ENCODE assay signal across 10 mouse cellular contexts in genomic region chr11:55424746-55425360, GRCm38 (mm10). TPM values are rescaled to one million over a fixed set of nuclear protein-coding genes. Genes with fewer than 3 reads are reported as not detected.
A peak's percentile ranks its signal among the peaks of the same experiment; 100 is the strongest.
DNase-seq lines count a peak whose midpoint lies in the region; ATAC-seq and TF ChIP-seq lines count a peak whose summit lies in the region.
"Had no signal": no experiment of that assay in that cellular context is flagged by ENCODE, and none has a peak within 500 bp of the region (broad histone marks: within the 10 kb centered on the region; RNA-seq: fewer than 3 reads in every experiment).

No protein-coding gene starts in this region.

- no peaks in the 10 kb centered on the region for H3K27me3 ChIP-seq in heart, embryonic 15.5 days
- peaks cover 4% of the 10 kb centered on the region; the same call in 1 of the 2 replicates for H3K27me3 ChIP-seq in midbrain, embryonic 13.5 days
- H3K27me3 ChIP-seq in midbrain, embryonic 15.5 days (replicated peaks) = no peaks in the 10 kb centered on the region
- H3K27me3 ChIP-seq in stomach, postnatal 0 days (ENCODE audit: control insufficient read depth, insufficient read depth, low read length) = no peaks in the 10 kb centered on the region

- 80% methylated on average over 8 of the region's 8 CpGs for WGBS in heart, embryonic 15.5 days
- 73% methylated on average over 8 of the region's 8 CpGs for WGBS in midbrain, embryonic 13.5 days
- 78% methylated on average over 8 of the region's 8 CpGs for WGBS in midbrain, embryonic 15.5 days
- WGBS in stomach, postnatal 0 days = 78% methylated on average over 8 of the region's 8 CpGs

- H3K4me1 ChIP-seq in heart, embryonic 15.5 days (replicated peaks) = peaks cover 53% of the 10 kb centered on the region
- H3K4me1 ChIP-seq in midbrain, embryonic 13.5 days (replicated peaks) = peaks cover 42% of the 10 kb centered on the region
- H3K4me1 ChIP-seq in midbrain, embryonic 15.5 days = peaks cover 28% of the 10 kb centered on the region
- peaks cover 11% of the 10 kb centered on the region for H3K4me1 ChIP-seq in embryonic fibroblast, embryonic 13.5 days (ENCODE audit: control insufficient read depth, insufficient read depth, low read length)
- H3K4me1 ChIP-seq in stomach, postnatal 0 days (replicated peaks; ENCODE audit: control insufficient read depth, insufficient read depth) = 0 out of 2 replicates have a peak, but pooled peaks cover 5% of the 10 kb centered on the region

- no peaks in the 10 kb centered on the region for H3K9me3 ChIP-seq in heart, embryonic 15.5 days (replicated peaks)
- no peaks in the 10 kb centered on the region for H3K9me3 ChIP-seq in midbrain, embryonic 13.5 days
- no peaks in the 10 kb centered on the region for H3K9me3 ChIP-seq in midbrain, embryonic 15.5 days
- H3K9me3 ChIP-seq in stomach, postnatal 0 days (ENCODE audit: control insufficient read depth, low read length) = no peaks in the 10 kb centered on the region

- no peak; the same call in 1 of the 2 replicates for TF ChIP-seq POLR2A in embryonic fibroblast, embryonic 13.5 days (IDR thresholded peaks at IDR 0.05; ENCODE audit: low read depth, low read length)

- peak overlapping the region; percentile 27; the same call in 1 of the 2 replicates for H3K27ac ChIP-seq in heart, embryonic 15.5 days
- peak overlapping the region; percentile 76; the same call in 1 of the 2 replicates for H3K27ac ChIP-seq in midbrain, embryonic 13.5 days
- H3K27ac ChIP-seq in midbrain, embryonic 15.5 days = no peak overlapping the region
- H3K27ac ChIP-seq in embryonic fibroblast, embryonic 13.5 days (ENCODE audit: insufficient read depth, low read length) = peak overlapping the region; percentile 79
- H3K27ac ChIP-seq in stomach, postnatal 0 days (replicated peaks) = peak overlapping the region; percentile 30; the same call in 1 of the 2 replicates
- H3K27ac ChIP-seq: left cerebral cortex, adult 2 months had no signal

- no peak for TF ChIP-seq EP300 in stomach, postnatal 0 days (optimal IDR thresholded peaks at IDR 0.05)

- intact Hi-C loops in heart, postnatal 25 days (cut with DNase I) = no loop called here

- no peak overlapping the region for H3K4me3 ChIP-seq in heart, embryonic 15.5 days
- H3K4me3 ChIP-seq in midbrain, embryonic 13.5 days (replicated peaks) = no peak overlapping the region
- H3K4me3 ChIP-seq in midbrain, embryonic 15.5 days = no peak overlapping the region
- no peak overlapping the region for H3K4me3 ChIP-seq in embryonic fibroblast, embryonic 13.5 days (ENCODE audit: insufficient read depth, low read length)
- no peak overlapping the region for H3K4me3 ChIP-seq in stomach, postnatal 0 days (ENCODE audit: low read depth, low read length)
- H3K4me3 ChIP-seq: left cerebral cortex, adult 2 months had no signal

- no peak overlapping the region for H3K9ac ChIP-seq in heart, embryonic 15.5 days
- no peak overlapping the region for H3K9ac ChIP-seq in midbrain, embryonic 13.5 days (replicated peaks)
- no peak overlapping the region for H3K9ac ChIP-seq in midbrain, embryonic 15.5 days
- no peak overlapping the region; the same call in 1 of the 2 replicates for H3K9ac ChIP-seq in stomach, postnatal 0 days (ENCODE audit: low read length)
- H3K9ac ChIP-seq: liver, postnatal 0 days had no signal

- H3K4me2 ChIP-seq in heart, embryonic 15.5 days = no peak overlapping the region
- no peak overlapping the region for H3K4me2 ChIP-seq in midbrain, embryonic 13.5 days (replicated peaks)
- no peak overlapping the region for H3K4me2 ChIP-seq in midbrain, embryonic 15.5 days
- H3K4me2 ChIP-seq in stomach, postnatal 0 days (replicated peaks; ENCODE audit: low read depth) = no peak overlapping the region

- no peak for ATAC-seq in heart, embryonic 15.5 days (replicated peaks; ENCODE audit: insufficient number of reproducible peaks, insufficient read depth, low FRiP score, low read depth)
- no peak for ATAC-seq in midbrain, embryonic 13.5 days
- ATAC-seq in midbrain, embryonic 15.5 days (replicated peaks) = no peak
- no peak for ATAC-seq in stomach, postnatal 0 days (ENCODE audit: low FRiP score, low TSS enrichment)
- ATAC-seq: liver, postnatal 0 days had no signal

- DNase-seq in heart, postnatal 25 days (ENCODE audit: low spot score) = no peak
- DNase-seq in stomach, postnatal 0 days (ENCODE audit: low spot score) = no peak
- no peak for DNase-seq in natural killer cell, adult 2 months (ENCODE audit: low spot score in 2 of 2)
- DNase-seq: cerebellum, adult 18-20 months; liver, postnatal 0 days had no signal

- no peak for TF ChIP-seq CTCF in embryonic fibroblast, embryonic 13.5 days (IDR thresholded peaks at IDR 0.05; ENCODE audit: borderline replicate concordance, insufficient read depth, low read length)
- TF ChIP-seq CTCF in stomach, postnatal 0 days (IDR thresholded peaks at IDR 0.05; ENCODE audit: low read depth) = no peak

- H3K36me3 ChIP-seq in heart, embryonic 15.5 days = no peaks in the 10 kb centered on the region
- no peaks in the 10 kb centered on the region for H3K36me3 ChIP-seq in midbrain, embryonic 13.5 days
- H3K36me3 ChIP-seq in midbrain, embryonic 15.5 days (replicated peaks) = no peaks in the 10 kb centered on the region
- H3K36me3 ChIP-seq in stomach, postnatal 0 days (ENCODE audit: control insufficient read depth, insufficient read depth, low read length) = no peaks in the 10 kb centered on the region

RNA-seq across cellular contexts. Expression of gene Sparc, which starts 1.9 kb away (rescaled TPM):
- polyA plus RNA-seq in heart, embryonic 15.5 days (2015; fragmentation: Nextera tagmentation; extraction: Ambion mirVana) = 1,914 and 2,149 TPM in 2 replicates
- total RNA-seq in heart, postnatal 25 days (2021) = 100 to 1,000 TPM; 785 to 951 TPM
- polyA plus RNA-seq in midbrain, embryonic 13.5 days (2015; fragmentation: Nextera tagmentation; extraction: Ambion mirVana) = 374 and 417 TPM in 2 replicates
- polyA plus RNA-seq in midbrain, embryonic 15.5 days (2015; fragmentation: Nextera tagmentation; extraction: Ambion mirVana) = 482 and 547 TPM in 2 replicates
- polyA plus RNA-seq in embryonic fibroblast, embryonic 13.5 days (2011; ENCODE audit: insufficient read length, low read depth, missing spikeins) = 3,951 and 4,760 TPM in 2 replicates
- 1,616 and 1,849 TPM in 2 replicates for polyA plus RNA-seq in stomach, postnatal 0 days (2015; fragmentation: Nextera tagmentation; extraction: Ambion mirVana)

RNA-seq across cellular contexts. Expression of gene Atox1, which starts 36.2 kb away (rescaled TPM):
- 252 and 260 TPM in 2 replicates for polyA plus RNA-seq in heart, embryonic 15.5 days (2015; fragmentation: Nextera tagmentation; extraction: Ambion mirVana)
- 100 to 1,000 TPM; 113 to 124 TPM for total RNA-seq in heart, postnatal 25 days (2021)
- 258 and 274 TPM in 2 replicates for polyA plus RNA-seq in midbrain, embryonic 13.5 days (2015; fragmentation: Nextera tagmentation; extraction: Ambion mirVana)
- 225 and 229 TPM in 2 replicates for polyA plus RNA-seq in midbrain, embryonic 15.5 days (2015; fragmentation: Nextera tagmentation; extraction: Ambion mirVana)
- polyA plus RNA-seq in embryonic fibroblast, embryonic 13.5 days (2011; ENCODE audit: insufficient read length, low read depth, missing spikeins) = 114 and 118 TPM in 2 replicates
- 508 and 530 TPM in 2 replicates for polyA plus RNA-seq in stomach, postnatal 0 days (2015; fragmentation: Nextera tagmentation; extraction: Ambion mirVana)

RNA-seq across cellular contexts. Expression of gene G3bp1, which starts 44.6 kb away (rescaled TPM):
- 94.4 and 105 TPM in 2 replicates for polyA plus RNA-seq in heart, embryonic 15.5 days (2015; fragmentation: Nextera tagmentation; extraction: Ambion mirVana)
- 10 to 100 TPM; 39.7 to 42.8 TPM for total RNA-seq in heart, postnatal 25 days (2021)
- polyA plus RNA-seq in midbrain, embryonic 13.5 days (2015; fragmentation: Nextera tagmentation; extraction: Ambion mirVana) = 145 and 147 TPM in 2 replicates
- 104 and 105 TPM in 2 replicates for polyA plus RNA-seq in midbrain, embryonic 15.5 days (2015; fragmentation: Nextera tagmentation; extraction: Ambion mirVana)
- 77.7 and 79.1 TPM in 2 replicates for polyA plus RNA-seq in embryonic fibroblast, embryonic 13.5 days (2011; ENCODE audit: insufficient read length, low read depth, missing spikeins)
- polyA plus RNA-seq in stomach, postnatal 0 days (2015; fragmentation: Nextera tagmentation; extraction: Ambion mirVana) = 59.5 and 59.8 TPM in 2 replicates
